Mouse (Mus musculus) forelimb bud, embryonic 11.5 days (tissue): Measurements from ENCODE around the gene Nphp4.
A peak's percentile ranks its signal among the peaks of the same experiment; 100 is the strongest.

ENCODE experiments used
- DNase-seq: peaks from one replicate; pipeline ENCODE4 v3.0.0-alpha.2; 2012; ENCODE audit warnings: low read depth, low spot score

The Nphp4 gene

DNA sequence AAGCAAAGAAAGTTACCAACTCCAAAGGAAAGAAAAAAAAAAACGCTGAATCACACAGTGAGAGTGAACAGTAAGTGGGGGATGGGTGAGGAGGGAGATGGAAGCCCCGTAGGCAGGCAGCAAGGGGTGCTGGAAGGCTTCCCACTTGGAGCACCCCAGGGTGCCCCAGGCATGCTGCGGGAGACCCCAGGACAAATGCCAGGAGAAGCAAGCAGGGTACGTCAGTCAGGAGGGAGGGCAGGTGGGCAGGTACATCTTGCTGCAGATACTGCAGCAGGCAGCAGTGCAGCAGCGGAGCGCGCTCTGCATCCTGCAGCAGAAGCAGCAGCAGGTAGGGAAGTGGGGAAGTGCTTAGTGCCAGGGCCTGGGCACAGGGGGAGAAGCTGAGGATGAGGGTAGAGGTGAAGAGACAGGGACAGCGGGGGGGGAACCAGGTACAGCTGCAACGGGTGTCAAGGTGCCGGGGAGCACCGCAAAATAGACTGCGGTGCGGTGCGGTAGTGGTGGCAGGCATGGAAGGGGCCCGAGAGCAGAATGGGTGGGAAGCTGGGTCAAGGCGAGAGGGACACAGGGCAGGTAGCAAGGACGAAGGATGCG, at the start of gene Nphp4:
Gene Nphp4, plus strand, starts transcription at position 280 of the 597 bp plus-strand sequence.
- no peak for DNase-seq

DNA sequence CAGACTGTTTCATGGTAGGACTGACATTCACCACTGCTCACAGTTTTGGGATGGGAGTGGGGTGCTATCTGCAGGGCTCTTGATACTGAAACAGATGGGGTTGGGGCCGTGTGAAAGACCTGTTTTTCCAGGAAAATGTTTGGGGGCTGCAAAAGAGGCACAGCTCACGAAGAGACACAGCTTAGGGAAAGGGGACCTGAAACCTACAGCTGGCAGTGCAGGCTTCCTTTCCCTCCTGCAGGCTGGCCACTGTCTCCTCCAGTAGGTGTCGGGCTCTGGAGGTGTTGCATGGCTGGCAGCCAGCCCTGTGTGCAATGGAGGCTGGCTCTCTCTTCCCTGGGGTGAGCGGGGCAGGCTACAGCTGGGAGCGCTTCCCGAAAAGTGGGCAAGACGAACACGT, 48.2 kb upstream of the Nphp4 start:
- DNase-seq, result no peak

- DNase-seq, result peak; percentile 13
These were observed 44.2 kb upstream of the Nphp4 start for GRCm38 (mm10) chr4:152432308-152432707.

GRCm38 (mm10) chr4:152434836-152435235, 41.7 kb upstream of the Nphp4 start:
- peak; percentile 90 for DNase-seq

- DNase-seq, result peak; percentile 74
These were observed 41.3 kb upstream of the Nphp4 start for GRCm38 (mm10) chr4:152435255-152435654.

DNA sequence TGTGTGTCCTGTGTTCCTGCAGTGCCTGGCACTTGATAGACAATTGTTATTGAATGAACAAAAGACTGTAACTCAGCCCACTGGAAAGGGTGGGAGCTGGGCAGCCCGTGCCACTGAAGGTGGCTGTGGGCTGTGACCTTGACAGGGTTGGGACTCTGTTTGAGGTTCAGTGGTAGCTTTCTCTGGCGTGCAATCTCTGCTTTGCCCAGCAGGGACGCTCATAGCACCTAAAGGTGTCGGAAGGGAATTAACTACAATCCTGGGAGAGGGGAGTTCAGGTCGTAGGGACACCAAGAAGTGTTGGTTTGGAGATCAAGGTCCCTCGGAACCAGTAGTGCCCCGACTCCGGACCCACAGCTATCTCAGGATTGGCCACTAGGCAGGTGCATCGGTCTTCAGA, 35.6 kb upstream of the Nphp4 start:
- DNase-seq, result no peak

DNA sequence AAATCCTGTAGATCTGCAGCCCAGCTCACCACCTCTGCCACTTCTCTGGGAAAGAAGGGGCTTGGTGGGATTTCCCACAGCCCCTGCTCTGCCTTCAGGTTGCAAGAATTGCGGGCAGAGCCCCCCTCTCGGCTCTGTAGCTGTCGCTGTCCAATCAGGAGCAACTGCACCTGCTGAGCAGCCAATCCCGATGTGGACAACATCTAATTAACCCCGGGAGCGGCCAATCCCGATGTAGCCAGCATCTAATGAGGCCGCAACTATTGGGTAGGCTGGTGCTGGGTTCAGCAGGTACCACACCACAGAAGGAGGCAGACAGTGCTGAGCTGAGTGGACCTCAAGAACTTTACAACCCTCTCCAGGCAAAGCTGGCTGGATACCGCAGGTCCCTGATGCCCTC, 35.0 kb upstream of the Nphp4 start:
- no peak for DNase-seq

DNA sequence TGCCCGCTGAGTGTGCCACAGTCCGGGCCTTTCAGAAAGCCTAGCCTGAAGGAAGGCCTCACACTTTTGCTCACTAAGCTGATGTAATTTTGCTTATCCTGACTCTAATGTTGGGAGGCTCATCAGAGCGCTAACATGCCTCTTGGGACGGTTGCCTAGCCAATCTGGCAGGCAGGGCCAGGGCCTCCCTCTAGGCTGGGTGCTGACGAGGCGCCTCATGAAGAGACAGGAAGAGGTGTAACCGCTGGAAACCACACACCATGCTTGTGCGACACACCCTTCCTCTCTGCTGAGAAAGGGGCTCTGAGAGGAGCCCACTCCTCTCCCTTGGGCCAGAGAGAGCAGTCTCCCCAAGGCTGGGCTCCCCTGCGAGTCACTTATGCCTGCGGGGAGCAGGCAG, 30.3 kb upstream of the Nphp4 start:
- DNase-seq, result no peak

DNA sequence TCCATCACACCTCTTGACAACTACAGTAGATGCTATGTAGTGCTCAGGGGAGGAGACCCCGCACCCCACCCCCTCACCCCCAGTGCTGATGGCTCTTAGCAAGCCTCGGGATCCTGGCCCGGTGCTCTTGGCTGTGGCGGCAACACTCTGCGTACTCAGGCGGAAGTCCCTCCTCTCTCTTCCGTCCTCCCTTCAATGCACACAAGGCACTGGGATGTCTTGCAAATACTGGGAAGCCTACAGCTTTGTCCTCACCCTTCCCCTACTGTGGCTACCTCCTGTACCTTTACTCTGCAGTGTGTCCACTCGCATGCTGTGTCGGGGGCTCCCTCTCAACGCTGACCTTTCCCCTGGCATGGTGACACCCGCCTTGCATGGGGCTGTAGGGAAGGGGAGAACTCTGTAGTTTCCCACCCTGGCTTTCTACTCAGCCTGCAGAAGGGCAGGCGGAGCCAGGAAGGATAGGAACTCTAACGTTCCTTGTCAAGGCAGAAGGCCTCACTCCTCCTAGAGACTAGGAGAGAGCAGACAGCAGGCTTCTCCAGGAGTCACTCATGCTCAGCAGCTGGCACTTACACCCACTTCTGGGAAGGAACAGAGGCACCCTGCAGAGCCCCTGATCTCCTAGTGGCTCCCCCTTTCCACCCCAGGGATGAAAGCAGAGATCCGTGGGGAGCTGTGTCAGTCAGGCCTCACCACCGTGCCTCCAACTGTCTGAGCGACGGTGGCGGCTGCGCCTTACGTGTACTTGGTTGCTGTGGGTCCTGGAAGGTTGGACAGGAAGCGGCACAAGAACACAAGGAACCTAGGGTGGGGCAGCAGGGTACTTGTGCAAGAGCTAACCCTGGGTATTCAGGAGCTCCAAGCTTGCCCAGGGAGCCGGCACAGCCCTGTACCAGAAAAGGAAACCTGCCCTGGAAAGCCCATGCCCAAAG, 28.5 kb upstream of the Nphp4 start:
- no peak for DNase-seq

GRCm38 (mm10) chr4:152448666-152449018, 27.9 kb upstream of the Nphp4 start:
- DNase-seq, result no peak

DNA sequence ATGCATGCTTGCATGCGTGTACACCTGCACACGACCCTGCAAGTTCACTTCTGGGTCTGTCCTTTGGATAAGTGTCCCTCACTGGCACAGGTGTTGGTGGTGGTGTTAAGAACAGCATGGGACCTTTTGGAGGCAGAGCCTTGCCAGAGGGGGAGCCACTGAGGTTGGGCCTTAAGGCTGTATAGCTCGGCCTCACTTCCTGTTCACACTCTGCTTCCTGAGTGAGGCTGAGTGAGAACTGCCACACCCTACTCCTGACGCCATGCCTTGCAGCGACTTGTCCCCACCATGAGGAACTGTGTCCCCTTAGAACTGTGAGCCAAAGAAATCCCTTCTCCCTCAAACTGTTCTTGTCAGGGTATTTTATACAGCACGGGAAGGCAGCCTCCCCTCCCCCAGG, 25.1 kb upstream of the Nphp4 start:
- no peak for DNase-seq

DNA sequence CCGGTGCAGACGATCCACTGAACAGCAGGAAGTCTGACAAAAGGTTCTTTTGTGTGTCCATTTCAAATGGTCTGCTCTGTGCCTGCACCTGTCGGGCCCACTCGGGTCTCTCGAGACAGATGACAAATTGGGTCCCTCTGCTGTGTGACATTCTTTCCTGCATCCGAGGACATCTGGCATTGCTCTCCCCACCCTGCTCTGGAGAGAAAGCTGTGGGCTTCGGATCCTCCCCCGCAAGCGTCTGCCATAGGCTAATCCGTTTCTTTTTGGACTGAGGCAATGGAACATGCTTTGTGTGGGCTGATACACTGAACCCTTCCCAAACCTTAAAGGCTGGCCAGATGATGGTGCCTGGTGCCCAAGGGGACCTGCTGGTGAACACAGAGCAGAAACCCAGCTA, 23.4 kb upstream of the Nphp4 start:
- no peak for DNase-seq

GRCm38 (mm10) chr4:152454153-152454552, 22.4 kb upstream of the Nphp4 start:
- DNase-seq, result no peak

GRCm38 (mm10) chr4:152456609-152457008, 19.9 kb upstream of the Nphp4 start:
- no peak for DNase-seq

DNA sequence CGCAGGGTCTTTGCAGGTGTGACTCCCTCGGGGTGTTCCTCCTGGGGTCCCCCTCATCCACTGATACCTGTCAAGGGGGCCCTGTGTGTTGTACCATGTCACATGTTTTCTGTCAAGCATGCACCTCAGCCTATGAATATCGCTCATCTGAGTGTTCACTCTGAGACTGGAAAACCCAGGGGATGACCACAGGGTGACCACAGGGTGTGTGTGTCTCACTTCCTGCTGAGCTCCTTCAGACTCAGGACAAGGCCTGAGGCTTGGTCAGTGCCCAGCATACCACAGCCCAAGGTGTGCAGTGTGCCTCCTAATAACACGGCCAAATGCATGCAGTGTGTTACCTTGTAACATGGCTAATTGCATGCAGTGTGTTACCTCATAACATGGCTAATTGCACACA, 18.8 kb upstream of the Nphp4 start:
- DNase-seq, result no peak

- DNase-seq, result no peak
These were observed 14.0 kb upstream of the Nphp4 start for GRCm38 (mm10) chr4:152462516-152462915.

DNA sequence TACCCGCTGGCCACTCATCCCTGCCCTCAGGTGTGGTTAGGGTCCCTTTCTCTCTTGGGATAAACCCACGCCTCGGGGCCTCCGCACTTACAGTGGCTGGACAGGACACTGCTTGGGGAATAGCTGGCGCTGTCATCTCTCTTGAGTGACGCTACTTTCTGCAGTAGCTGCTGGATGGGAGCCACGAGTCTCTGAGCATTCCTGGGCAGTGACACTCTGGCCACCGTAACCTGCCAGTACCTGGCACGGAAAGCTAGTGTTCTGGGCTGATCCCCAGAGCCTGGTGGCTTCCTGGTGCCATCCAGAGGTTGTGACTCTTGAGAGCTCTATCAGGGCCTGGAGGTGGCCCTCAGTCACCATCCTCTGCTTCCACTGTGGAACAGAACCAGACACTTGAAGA, 13.4 kb upstream of the Nphp4 start:
- no peak for DNase-seq

- no peak for DNase-seq
These were observed 11.4 kb upstream of the Nphp4 start for GRCm38 (mm10) chr4:152465116-152465515.

- DNase-seq, result no peak
These were observed 9.9 kb upstream of the Nphp4 start for GRCm38 (mm10) chr4:152466601-152467000.

DNA sequence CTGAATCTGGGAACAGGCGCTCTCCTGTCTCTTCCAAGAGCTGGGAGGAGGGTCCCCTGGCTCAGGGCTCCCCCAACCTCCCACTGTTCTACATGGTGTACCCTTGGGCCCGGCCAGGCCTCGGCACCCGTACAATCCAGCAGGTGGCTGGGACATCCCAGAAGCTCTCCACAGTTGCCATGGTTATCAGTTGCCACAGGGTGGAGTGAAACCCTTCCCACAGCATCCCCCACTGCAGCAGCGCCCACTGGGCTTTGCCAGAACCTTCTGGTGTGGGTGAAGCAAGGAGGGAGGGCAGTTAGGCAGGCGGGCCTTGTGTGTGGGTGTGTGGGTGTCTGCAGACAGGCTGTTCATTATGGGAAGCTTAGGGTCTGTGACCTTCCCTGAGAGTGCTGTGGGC, 8.6 kb upstream of the Nphp4 start:
- no peak for DNase-seq

- DNase-seq, result no peak
These were observed 565 bp upstream of the Nphp4 start for GRCm38 (mm10) chr4:152475941-152476340.

- no peak for DNase-seq
These were observed 580 bp downstream of the Nphp4 start for GRCm38 (mm10) chr4:152477106-152477465.

DNA sequence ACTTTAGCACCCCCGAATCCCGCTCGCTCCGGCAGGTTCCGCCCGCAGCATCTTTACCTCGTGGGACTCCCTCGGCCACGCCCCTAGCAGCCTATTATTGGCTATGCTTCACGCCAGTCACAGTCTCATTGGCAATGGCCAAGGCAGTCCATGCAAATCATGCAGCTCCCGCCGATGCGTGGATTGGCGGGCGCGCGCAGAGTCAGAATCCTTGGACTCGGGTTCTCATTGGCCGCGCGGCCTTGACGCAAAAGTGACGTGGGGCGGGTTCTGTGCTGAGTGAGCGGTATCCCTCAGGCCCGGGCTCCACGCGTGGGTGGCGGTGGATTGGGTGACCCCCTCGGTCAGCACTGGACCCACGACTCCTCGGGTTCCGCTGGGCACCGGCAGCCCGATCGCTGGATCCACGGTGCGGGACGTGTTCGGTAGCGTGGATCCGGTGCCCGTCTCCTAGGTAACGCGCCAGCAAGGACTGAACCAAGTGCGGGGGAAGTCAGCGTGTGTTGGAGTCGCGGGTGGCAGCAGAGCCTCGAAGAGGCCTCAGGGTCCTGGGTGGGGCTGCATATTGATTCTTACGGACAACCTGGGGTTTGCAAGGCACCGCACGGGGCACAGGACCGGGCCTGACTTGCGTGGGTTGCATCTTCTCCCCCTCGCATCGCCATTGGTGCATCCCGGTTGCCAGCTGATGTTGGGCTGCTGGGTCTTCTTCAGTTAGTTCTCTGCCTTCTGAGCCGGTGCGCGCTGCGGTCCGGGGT, 1.1 kb downstream of the Nphp4 start, which contains the start of gene Kcnab2:
Gene Kcnab2, minus strand, starts transcription at position 406 of the 758 bp plus-strand sequence.
- DNase-seq, result peak; percentile 97
